Mouse (Mus musculus) embryonic fibroblast, embryonic 13.5 days (primary cell): ENCODE data around the gene Hoxb3.

Experiments used
- CTCF ChIP-seq: IDR thresholded peaks from 2 replicates; pipeline ENCODE4 v1.5.1; 2011; ENCODE audit warnings: mild to moderate bottlenecking, control low read depth, low read length, moderate library complexity, borderline replicate concordance; ENCODE audit not compliant: insufficient read depth
- POLR2A ChIP-seq: IDR thresholded peaks from 2 replicates; pipeline ENCODE4 v1.6.1; 2011; ENCODE audit warnings: low read depth, mild to moderate bottlenecking, control low read depth, low read length, moderate library complexity

- TF ChIP-seq POLR2A (peak; percentile 71), CTCF (no peak)
These were observed 31.2 kb upstream of the Hoxb3 start, which contains the start of gene Hoxb6 for GRCm38 (mm10) chr11:96291681-96292564.
